Mouse (Mus musculus): ENCODE measurements around the gene Naa25.

The Naa25 gene

DNA sequence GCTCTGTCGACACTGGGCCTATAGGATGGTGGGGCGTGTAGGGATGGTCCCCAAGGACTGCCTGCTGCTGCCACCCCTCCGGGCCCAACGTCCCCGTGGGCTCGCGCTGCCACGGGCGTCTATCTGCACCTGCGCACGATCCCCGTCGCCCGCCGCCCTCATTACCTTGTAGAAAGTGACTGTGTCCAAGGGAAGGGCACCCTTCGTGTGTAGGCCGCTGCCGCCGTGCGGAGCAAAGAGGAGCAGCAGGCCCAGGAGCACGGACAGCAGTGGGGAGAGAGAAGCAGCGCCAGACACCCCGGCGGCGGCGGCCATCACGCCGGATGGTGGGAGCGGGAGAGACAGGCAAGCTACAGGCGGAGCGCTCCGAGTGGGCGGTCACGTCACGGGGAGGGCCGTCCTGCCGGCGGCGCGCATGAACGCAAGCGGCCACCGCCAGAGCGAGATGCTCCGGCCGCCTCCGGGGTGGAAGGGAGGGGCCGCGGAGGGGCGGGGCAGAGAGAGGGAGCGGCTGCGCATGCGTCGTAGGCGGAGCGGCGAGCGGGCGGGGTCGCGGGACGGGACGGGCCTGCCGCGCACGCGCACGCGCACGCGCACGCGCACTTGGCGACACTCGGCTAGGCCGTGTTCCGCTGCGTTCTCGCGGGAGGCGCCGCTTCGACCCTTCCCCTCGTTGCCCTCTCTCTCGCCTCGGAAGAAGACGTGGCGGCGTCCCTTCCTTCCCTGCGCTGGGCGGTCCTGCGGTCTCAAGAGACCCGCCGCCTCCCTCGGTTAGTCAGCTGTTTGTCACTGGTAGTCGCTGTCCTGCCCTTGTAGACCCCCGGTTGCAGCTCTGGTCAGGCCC, 54.5 kb downstream of the Naa25 start, which contains the start of gene Erp29:
Erp29 (minus strand) TSS at position 481 of the 844 bp plus-strand sequence.
- peak; percentile 99 for DNase-seq (ENCODE audit: low read depth in 2 of 2, low spot score in 2 of 2)

DNA sequence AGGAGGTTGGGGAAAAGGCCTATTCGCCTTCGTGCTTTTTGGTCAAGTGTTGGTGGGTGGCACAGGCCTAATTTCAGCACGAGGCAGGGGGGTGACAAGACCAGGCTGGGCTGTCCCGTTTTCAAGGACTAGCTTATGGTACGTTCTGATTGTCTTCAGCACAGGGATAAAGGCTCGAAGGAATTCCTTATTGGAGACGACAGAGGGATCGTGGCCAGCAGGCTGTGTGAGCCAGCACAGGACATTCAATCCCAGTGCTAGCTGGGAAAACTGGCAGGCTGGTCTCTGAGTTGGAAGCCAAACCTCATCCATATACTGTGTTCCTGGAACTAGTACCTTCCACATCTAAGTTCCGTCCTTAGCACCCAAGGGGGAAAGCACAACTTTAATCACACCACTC, 55.2 kb downstream of the Naa25 start:
- DNase-seq (ENCODE audit: low read depth in 2 of 2, low spot score in 2 of 2), result no peak

DNA sequence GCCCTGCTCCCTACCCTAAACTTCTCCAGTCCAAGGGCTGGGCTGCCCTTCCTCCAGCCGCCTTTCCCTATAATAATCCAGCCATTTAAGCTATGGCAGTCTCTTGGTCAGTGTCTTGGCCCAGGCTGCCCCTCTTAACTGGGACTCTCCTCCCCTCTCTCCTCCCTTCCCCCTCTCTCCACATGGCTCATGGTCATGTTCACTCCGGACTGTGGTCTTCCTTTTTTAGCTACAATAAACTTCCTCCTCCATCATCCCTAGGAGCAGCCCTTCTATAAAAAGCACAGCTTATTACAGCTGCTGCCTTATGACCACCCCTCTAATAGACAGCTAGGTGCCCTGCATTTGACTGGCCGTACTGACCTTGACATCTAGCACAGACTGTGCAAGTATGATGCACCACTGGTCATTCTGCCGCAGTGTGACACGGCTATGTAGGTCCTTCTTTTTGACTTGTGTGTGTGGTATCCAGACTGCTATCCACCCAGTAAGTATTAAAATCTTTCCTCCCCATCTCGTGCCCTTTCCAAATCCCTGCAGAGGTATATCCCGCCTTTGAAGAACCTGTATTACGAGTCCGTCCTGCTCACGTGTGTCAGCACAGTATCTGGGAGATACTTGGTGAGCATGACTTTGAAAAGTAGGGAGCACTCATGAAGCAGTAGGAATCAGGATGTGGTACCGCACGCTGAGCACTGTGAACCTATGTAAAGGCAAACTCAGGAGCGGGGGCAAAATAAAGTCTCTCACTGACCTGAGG, 56.2 kb downstream of the Naa25 start:
- no peak for DNase-seq (ENCODE audit: low read depth in 2 of 2, low spot score in 2 of 2)

DNA sequence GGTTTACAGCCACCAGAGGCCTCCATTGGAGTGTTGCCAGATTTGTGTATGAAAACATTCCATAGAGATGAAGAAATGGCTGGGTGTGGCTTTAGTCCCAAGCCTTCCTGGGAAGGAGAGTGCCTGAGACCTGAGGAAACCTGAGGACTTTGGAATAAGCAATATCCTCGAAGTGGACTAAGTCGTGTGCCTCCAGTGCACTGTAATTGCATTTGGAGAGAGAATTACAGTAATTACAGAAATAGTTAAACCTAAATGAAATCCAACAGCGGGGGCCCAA, 56.7 kb downstream of the Naa25 start:
- no peak for DNase-seq (ENCODE audit: low read depth in 2 of 2, low spot score in 2 of 2)

DNA sequence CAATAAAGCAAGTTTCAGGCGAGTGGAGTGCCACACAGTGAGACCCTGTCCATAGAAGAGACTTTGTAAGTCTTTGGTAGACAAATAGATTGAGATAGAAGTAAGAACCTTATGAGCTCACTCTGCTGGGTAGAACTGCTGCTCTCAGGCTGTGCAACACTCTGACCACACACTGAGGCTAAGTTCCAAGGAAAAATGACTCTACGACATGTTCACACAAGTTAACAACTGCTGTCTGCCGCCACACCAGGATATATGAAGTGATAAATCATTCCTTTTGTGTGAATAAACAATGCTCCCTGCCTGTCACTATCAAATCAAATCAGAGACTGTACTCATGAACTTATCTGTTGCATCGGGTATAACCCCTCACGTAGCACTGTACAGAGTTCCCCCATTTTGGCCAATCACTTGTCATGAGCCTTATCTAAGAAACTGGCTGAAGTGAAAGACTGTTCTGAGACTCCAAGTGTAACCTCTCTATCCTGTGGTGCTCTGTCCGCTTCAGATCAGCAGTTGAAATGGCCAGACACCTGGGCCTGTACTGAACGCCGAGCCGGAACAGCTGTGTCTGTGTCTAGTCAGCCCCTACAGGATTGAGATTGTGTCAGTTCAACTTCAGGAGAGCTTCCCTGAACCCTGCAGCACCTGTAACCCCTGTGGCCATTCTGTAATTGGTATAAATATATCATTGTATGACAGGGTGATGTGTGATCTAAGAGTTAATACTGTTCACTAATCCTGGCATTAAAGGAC, 58.0 kb downstream of the Naa25 start:
- no peak for DNase-seq (ENCODE audit: low read depth in 2 of 2, low spot score in 2 of 2)

DNA sequence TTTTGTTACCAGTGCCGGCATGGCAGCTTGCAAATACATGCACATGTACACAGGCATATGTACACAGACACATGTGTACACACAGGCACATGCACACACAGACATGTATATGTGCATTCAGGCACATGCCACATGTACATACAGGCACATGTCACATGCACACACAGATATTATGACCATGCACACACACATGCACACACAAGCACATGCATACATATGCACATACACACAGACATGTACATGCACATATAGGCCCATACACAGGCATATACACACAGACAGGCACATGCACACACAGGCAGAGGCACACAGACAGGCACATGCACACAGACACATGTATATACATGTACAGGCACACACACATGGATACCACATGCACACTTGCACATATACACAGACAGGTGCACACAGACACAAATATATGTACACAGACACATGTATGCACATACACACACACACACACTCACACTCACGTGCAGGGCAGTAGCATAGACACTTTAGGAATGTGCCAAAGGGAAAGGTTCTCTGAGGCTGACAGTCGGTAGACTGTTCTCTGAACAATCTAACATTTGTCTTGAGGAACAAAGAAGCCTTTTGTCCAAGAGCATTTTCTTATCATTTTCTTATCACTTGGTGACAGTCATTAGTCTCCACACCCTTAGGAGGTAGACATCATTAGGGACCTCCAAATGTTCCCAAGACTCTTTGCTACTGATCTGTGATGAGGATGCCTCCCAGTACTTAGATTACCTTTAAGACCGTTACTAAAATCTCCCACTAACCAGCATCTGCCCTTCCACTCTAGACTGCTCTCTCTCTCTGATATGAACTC, 63.8 kb downstream of the Naa25 start:
- no peak for DNase-seq (ENCODE audit: low read depth in 2 of 2, low spot score in 2 of 2)

DNA sequence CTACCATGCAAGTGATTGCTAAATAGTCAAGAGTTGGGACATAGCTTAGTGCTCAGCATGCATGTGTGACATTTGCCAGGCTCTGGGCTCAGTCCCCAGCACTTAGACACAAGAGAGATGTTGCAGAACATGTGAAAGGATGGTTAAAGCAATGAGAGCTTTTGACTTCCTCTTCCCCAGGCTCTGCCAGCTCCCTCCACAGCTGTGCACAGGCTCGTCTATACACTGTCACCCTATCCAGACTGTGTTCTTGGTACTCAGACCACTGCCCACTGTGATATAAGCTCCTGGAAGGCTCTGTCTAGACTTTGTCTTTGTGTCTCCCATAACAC, 64.4 kb downstream of the Naa25 start:
- DNase-seq (ENCODE audit: low read depth in 2 of 2, low spot score in 2 of 2), result no peak

DNA sequence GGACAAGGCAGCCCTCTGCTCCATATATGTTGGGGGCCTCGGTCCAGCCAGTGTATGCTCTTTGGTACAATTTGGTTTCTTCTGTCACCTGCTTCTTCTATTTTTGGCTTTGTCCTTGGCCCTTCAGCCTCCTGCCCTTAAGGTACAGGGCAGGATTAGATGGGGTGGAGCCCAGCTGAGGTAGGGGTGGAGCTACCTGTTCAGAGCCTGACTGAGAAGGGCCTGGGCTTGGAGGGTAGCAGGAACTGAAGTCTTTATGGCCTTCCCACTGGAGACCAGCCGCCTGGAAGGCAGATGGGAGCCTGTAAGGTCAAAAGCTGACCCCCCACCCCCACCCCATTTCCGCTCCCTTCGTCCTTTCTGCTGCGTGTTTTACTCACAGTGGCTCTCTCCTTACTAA, 65.2 kb downstream of the Naa25 start:
- DNase-seq (ENCODE audit: low read depth in 2 of 2, low spot score in 2 of 2), result no peak

DNA sequence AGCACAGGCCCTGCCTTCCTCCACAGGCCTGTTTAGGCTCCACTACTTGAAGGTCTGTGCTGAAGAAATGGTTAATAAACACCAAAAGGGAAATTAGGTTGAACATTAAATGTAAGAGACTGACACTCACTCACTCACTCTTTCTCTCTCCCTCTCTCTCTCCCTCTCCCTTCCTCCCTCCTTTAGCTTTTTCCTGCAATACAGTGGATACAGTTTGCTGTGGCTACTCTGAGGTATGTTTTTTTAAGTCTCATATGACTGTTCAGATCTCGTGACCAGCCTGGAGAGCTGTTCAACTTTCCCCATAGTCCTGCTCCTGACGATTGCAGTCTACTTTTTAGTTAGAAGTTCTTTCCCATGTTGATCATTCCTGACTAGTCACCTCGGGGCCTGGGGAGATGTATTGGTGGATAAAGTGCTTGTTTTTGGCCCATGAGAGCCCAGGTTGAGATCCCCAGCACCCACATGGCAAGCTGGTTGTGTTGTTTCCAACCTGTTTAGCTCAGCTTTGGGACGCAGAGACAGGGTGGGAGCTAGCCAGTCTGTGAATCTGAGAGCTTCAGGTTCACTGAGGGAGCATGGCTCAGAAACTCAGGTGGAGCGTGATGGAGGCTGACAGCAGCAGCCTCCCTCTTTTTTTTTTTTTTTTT, 66.0 kb downstream of the Naa25 start:
- DNase-seq (ENCODE audit: low read depth in 2 of 2, low spot score in 2 of 2), result no peak

DNA sequence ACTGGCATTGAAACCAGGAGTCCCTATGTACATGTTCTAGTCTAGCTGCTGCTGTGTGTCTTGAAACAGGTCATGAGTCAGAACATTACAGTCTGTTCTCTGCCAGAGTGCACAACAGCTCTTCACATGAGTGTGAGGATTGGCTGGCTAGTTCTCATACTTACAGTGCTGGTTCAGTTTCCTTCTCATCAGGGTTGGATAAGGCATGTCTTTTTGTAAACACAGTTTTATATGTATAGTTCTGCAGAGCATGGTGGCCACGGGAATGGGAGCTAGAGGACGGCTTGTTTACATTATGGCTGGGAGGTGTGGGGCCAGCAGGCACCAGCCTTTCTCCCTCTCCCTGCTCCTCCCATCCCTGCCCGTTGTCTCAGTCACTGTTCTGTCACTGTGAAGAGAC, 71.8 kb downstream of the Naa25 start:
- DNase-seq (ENCODE audit: low read depth in 2 of 2, low spot score in 2 of 2), result no peak

DNA sequence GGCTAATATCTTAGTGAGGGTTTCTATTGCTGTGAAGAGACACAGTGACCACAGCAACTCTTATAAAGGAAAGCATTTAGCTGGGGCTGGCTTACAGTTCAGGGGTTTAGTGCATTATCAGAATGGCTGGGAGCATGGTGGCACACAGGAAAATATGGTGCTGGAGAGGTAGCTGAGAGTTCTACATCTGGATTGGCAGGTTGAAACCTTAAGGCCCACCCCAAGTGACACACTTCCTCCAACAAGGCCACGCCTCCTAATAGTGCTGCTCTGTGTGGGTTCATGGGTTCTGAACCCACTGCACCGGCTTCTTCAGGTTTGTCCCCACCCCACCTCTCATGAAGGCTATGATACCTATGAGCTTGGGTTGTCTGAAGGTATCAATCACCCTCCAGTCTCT, 74.7 kb downstream of the Naa25 start:
- DNase-seq (ENCODE audit: low read depth in 2 of 2, low spot score in 2 of 2), result no peak

DNA sequence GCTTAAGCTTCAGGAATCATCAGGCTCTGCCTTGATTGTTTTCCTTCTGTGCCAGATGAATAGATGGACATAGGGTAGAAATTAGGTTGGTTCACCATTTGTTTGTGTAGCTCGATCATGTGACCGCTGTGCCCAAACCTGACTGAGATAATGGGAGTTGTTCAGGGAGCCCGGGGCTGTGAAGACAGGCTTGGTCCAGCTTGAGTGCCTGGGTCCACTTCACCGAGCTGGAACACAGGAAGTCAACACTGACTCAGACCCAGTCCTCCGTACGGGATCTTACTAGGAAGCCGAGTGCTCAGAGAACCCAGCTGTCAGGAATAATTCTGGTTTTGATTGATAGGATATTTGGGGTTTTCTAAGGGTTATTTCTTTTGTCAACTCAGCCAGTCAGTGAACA, 76.9 kb downstream of the Naa25 start:
- no peak for DNase-seq (ENCODE audit: low read depth in 2 of 2, low spot score in 2 of 2)

DNA sequence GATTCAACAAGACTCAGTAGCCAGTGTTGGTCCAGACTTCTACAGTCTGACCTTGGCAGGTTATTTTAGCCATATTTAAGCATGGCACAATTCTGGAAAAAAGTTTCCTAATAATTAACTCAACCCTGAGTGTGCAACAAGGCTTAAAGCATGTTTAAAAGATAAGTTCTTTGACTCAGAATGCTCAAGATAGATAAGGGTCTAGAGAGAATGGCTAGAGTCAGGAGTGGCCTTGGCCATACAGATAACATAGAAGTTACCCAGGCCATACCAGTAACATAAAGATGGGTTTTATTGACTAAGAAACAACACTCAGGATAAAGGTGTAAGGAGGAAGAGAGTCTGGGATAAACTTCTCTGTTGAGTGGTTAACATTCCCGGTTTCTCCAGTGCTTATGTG, 78.3 kb downstream of the Naa25 start:
- DNase-seq (ENCODE audit: low read depth in 2 of 2, low spot score in 2 of 2), result no peak

DNA sequence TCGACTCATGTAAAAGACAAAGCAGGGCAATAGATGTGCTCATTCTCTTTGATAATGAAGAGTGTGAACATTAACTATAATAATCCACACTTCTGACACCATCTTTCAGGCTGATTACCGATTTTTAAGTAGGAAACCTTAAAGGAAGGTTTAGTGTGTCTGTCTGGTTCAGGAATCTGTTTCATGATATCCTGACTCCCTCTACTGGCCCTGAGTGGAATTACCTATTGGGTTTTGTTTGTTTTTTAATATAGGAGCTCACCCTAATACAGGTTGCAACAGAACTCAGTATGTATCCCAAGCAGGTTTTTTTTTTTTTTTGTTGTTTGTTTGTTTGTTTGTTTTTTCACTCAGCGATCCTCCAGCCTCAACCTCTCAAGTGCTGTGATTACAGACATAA, 79.9 kb downstream of the Naa25 start:
- peak; percentile 14 to 49 for DNase-seq (ENCODE audit: low read depth in 2 of 2, low spot score in 2 of 2)

DNA sequence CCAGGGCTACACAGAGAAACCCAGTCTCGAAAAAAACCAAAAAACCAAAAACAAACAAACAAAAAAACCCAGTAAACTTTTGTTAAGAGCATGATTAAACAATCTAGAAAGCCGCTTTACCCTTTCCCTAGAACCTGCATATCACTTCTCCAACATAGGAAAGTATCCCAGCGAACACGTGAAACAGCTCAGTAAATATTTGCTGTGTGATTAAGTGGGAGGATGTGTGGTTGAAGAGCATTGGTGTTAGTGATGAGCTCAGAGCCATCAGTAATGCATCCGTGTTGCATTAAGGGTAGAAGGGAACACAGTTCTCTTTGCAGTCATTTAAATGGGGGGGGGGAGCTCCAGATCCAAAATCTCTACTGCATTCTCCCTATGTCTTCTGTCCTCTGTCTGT, 87.1 kb downstream of the Naa25 start:
- no peak for DNase-seq (ENCODE audit: low read depth in 2 of 2, low spot score in 2 of 2)

DNA sequence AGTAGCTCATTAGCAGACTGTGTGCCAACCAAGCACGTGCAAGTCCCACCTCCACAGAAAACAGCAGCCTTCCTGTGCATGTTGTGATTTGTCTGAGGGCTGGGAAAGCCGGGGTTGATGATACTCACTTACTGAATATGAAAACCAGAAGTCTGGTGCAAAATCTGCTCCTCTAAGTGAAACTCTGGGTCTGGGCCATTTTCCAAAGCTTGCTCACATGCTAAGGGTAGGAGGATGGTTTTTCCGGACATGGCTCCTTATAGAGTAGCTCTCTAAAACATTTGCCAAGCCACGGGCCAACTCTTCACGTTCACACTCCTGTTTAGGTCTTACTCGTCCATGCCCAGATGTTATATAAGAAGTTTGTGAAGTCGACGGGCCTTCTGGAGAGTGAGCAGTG, 95.6 kb downstream of the Naa25 start:
- DNase-seq (ENCODE audit: low read depth in 2 of 2, low spot score in 2 of 2), result no peak
